Mouse (Mus musculus): ENCODE results near the gene Sim1.

Sim1 gene

DNA sequence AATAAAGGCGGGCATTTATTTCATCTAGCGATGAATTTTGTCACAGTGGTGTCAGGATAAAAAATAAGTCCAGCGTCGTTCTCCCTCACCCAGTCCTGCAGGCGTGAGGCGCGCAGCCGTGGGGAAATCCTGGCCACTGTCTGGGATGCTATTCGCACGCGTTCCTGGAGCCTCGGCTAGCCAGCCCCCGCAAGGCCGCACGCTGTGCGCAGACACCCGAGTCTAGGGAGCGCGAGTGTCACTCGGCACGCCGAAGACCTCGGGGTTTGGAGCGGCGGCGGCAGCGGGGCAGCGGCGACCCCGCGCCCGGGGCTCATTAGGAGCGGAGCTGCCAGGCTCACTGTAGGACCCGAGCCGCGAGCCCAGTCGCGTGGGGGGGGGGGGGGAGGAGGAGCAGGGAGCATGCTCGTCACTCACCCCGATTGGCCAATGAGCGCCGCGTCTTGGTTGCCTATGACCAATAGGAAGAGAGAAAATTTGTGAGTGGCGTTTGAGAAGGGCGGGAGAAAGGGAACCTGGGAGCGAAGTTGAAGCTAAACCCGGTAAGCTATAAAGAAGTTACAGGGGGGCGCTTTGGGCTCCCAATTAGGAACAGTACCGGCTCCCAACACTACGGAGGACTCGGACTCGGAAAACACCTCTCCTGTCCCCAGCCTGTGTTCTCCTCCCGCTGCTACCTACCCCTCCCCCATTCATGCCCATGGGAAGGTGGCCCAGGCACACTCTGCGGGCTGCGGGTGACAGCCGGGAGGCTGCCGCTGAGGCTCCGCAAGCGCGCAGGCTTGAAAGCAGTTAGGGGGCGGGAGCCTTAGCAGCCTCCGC lies at the start of gene Sim1:
TSS of gene Sim1 (plus strand) at position 585 of the 822 bp plus-strand sequence.
- in situ Hi-C loops (cut with MboI) = no loop called here

DNA sequence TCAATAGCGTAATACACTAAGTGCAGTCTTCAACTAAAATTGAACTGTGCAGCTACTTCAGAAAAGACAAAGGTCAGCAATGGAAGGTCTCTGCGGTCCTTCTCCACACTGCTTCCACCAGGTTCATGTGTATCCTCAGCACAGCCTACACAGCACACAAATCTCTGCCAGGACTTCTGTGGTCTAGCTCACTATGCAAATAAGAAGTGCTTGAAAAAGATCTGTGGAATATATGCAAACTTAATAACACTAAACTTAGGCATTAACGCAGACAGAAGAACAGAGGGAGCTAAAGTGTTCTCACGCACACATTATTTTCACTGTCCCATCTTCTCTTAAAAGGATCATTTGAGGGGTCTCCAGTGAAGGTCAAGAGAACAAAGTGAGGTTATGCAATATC lies 26.4 kb upstream of the Sim1 start:
- in situ Hi-C loops (cut with MboI) = no loop called here

DNA sequence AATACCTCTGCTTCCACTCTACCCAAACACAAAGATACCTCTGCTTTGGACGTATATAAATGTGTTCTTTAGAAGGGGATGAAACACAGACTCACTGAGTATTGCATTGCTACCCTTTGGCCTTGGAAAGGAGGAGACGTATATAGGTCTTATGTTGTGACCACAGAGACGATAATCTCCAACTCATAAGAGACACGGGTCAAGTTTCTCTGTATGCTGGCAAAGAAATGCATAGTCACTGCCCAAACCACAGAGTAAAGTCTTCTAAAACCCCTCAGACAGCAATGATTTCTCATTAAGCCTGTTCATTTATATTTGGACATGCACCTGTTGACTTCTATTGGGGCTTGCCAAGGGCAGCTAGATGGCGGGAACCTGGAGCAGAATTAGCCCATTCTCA lies 17.6 kb upstream of the Sim1 start:
- in situ Hi-C loops (cut with MboI) = no loop called here

DNA sequence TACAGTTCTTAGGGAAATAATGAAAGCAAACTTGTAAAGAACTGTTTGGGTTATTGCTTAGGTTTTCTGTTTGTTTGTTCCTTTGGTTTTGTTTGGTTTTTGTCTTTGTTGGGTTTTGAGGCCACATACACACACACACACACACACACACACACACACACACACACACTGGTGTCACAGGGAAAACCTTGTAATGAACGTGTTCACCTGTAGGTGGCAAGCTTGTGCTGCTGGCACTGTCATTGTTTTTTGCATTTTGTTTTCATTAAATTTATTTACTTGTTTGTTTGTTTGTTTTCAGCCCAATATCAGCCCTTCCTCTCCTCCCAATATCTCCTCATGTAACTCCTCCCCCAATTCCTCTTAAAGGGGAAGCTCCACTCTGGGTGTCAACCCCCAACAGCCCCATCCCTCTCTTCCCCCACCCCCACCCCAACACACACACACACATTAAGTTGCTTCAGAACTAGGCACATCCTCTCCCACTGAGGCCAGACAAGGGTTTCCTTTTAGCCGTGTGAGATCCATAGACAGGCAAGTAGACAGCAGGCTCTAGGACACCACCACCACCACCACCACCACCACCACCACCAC lies 13.0 kb upstream of the Sim1 start:
- in situ Hi-C loops (cut with MboI) = no loop called here

DNA sequence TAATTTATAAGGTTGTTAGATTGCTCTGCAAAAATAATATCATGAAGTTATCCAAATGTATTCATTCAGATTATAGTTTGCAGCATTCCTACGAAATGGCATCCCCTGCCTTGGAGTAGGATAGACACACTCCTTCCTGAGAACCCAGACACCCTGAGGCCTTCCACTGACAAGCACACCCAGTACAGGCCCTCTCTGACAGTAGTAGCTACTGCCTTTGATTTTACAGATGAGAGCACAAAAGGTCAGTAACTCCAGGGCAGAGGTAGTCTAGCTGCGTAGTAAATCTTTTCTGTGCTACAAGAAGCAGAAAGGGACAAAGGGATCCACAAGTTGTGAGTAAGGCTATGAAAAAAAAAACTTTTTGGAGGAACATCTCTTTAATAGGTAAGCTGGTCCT lies 12.2 kb upstream of the Sim1 start:
- in situ Hi-C loops (cut with MboI) = no loop called here

DNA sequence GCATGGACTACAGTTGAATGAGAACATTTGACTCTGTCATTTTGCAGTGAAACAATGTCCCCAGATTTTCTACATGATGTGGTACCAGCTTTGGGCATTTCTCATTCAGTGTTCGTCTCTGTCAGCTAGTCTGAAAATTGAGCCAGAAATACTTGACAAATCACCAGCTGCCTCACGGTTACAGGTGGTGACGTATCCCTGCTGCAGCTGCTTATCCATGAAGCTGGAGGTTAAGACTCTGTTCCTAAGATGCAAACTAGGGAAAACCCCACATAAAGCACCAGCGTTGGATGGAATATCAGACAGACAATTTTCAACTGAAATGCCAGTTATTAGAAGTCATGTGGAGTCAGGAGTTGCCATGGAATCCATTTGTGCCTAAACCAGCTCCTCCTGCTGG lies 8.2 kb upstream of the Sim1 start:
- in situ Hi-C loops (cut with MboI) = no loop called here

DNA sequence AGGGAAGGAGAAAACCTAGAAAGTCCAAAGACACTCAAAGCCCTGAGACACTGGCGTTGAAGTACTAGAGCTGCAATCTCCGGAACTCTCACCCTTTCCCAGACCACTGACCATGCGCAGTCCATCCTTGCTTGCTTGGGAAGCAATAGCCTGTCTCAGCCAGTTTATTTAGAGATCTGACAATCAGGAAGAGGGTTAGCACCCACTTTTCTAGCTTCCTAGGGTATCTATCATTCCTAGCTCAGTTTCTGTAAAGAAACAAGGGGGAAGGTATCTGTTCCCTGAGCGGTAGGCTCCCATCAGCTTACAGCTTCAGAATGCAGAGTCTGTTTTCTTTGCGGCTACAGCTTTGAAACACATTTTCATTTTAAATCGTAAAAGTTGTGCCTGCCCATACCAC lies 3.9 kb upstream of the Sim1 start:
- in situ Hi-C loops (cut with MboI) = no loop called here

DNA sequence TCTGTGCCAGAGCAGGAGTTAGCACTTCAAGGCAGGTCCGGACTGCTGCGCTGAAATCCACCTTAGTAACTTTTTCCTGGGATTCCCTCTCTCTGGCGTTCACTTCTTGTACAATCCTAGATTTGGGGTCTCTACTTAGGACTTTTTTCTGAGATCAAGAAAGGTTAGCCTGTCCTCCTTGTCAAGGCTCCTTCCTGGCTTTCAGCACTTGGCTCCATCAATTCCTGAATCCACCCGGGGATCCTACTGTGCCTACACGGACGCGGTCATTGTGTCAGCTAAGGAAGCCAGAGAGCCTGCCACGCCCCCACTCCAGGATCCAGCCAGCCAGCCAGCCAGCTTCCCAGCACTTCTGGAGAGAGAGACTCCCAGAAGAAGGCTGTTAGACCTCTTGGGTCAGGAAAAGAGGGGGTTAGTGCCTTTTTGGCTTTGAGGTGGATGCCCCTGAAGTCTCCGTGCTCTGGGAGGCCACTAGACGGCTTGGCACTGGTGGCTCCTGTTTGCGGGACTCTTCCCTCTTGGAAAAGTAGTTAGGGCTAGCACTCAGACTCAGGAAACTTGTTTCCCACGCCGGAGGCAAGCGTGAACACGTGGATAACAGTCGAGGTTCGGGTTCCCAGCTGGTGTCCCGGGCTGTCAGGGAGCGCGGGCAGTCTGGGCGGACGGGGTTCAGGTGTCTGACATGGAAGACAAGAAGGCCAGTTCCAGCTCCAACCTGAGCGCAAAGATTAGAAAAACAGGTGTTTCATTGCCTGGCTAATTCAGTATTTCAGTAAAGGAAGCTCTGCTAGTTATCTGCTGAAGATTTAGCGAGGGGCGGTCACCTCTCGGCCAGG lies 2.5 kb upstream of the Sim1 start:
- in situ Hi-C loops (cut with MboI) = no loop called here

DNA sequence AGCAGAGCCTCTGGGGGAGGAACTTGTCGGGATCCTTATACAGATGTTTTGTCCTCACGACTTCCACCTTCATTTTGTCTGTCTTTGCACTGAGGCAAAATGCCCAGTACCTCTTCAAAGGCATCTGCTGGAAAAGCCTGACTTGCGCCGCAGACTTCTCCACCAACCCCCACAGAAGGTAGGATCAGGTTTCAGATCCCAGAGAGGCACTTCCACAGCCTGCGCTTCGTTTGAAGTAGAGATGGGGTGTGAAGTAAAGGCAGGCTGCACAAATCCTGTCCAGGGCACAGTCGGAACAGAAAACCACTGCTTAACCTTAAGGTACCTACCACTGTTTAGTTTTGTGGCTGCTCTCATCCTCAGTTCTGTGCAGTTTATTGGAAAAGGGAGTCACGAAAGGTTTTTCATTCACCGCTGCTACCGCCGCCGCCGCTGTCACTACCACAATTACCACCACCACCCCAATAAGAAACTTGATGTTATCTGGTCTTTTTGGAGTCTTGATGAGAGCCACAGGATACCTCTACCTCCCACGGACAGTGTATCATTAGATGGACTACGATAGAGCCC lies 1.7 kb upstream of the Sim1 start:
- in situ Hi-C loops (cut with MboI) = no loop called here

DNA sequence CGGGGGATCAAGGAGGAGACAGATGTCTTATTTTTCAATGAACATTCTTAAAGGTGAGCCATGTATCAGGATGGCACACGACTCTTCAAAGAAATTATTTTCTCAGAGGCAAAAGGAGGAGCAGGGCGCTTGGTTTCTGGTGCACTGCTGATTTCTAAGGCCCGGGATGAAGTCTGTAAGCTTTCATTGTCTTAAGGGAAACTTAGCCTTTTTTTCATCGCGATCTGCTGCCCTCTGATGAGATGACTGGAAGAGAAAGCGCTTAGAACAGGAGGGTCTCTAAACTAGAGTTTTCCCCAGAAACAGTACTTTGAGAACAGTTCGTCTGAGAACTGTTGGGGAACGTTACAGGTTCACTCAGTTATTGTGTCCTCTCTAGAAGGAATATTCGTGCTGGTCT lies 1.0 kb upstream of the Sim1 start:
- in situ Hi-C loops (cut with MboI) = no loop called here

DNA sequence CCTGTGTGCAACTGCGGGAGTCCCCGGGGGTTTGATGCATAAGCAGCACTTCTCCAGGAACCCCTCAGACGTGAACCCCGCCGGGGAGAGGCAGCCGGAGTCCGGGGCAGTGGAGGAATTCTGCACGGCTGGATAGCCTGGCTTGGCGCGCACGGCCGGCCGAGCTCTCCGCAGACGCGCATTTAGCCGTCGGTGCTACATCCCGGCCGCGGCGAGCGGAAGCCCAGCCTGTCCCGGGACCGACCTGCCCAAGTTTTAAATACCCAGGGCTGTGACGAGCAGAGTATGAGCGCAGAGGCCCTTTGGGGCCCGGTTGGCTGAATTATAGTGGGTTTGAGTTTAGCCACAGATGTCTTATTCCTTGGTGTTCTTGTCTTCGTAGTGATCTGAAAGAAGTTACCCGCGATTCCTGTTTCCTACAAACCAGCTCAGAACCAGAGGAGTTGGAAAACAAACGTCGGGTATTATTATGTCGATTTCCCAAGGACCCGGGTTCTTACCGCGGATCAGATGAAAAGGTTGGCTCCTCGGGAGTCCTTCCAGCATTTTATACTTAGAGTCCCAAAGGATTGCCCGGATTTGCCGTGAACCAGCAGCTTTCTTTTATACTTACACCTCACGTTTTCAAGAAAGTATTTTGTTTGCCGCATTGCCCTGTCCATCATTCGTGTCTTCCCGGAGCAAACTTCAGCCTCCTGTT lies 687 bp downstream of the Sim1 start:
- in situ Hi-C loops (cut with MboI) = no loop called here

DNA sequence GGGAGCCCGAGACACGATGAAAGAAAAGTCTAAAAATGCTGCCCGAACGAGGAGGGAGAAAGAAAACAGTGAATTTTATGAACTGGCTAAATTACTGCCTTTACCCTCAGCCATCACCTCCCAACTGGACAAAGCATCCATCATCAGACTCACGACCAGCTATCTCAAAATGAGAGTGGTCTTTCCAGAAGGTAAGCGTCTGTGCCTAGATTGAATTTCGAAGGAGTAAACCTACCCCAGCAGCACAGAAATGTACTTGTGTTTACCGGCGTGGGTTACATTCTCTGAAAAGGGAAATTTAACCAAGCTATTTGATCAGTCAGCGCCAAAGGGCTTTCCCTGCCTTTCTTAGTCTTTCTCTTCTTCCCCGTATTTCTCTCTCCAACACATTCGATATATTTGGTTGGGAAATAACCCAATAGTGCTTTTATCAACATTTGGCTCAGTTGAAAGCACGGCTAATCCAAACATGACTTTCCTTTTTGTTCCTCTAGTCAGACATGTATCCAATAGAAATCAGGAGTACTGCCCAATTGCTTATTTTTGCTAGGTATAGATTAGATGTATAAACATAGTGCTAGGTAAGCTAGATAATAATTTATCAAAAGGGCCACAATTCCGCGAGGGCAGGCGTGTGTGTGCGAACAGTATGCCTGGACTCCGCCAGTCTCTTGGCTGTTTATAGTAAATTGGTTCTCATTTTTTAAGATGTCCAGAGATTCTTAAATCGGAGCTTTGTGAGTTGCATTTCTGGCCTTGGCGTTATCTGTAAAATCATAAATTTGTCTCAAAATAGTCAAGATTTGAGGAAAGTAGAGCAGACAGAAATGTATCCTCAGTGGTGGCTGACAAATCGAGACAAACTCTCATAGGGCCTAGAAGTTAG lies 1.6 kb downstream of the Sim1 start:
- in situ Hi-C loops (cut with MboI) = no loop called here

DNA sequence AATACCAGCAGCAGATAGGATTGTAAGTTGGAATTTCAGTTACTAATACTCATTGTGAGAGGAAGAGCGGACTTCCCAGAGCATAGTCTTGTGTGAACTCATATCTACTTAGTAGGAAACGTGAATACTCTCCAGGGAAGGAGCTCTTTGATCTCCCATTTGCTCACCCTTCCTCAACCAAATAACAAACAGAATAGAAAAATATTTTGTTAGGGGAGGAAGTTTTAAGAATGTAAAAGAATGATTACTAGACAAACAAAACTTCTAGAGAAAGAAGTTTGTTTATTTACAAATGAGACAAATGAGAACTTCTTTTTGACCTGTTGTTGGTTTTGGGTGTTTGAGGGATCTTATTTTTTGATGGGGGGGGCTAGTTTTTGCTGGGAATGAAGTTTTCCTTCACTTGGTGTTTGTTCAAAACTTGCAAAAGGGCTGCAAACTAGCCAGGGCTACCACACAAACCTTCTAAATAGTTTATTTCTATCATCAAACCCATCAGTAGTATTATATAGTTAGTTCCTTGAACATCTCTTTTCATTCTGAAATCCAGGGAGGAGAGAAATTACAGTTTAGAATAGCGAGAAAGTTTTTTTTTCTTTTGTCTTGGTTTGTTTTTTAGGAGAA lies 2.3 kb downstream of the Sim1 start:
- in situ Hi-C loops (cut with MboI) = no loop called here

DNA sequence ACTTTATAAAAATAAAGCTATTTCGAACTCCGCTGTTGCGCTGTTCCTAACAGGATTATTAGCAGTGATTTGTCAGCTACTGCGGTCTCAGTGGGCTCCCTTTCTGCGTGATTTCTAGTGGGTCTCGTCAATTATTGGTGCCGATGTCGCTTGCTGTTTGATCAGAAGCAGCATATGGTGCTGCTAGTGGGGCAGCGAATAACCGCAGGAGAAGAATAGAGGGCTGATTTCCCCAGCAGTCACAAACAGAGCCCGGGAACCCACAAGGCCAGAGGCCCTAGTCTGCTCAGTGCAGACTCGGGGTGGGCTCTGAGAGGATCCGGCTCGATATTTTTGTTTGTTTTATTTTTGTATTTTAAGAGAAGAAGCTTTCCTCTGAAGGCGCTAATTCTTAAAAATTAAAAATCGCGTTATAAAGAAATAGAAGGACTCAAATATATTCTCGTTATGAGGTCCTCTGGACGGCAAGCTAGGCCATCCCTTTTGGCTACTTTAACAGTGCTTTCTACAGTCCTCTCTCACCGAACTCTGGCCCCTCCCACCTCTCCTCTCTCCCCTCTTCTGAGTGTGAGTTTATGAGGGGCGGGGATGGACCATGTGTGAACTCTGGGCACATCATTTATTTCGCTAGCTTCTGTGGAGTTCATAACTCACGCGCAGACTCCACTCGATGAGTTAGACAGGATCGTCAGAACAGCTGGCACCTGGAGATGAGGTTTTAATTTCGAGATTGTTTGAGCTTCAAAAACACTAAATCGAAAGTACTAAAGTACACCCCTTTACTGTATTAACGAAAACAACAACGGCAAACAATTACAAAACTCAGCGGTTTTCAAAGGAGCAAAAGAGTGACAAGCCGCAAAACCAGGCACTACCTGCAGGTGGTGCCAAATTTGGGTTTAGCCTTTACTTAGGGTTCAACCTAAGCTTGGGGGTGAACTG lies 3.2 kb downstream of the Sim1 start:
- in situ Hi-C loops (cut with MboI) = no loop called here

DNA sequence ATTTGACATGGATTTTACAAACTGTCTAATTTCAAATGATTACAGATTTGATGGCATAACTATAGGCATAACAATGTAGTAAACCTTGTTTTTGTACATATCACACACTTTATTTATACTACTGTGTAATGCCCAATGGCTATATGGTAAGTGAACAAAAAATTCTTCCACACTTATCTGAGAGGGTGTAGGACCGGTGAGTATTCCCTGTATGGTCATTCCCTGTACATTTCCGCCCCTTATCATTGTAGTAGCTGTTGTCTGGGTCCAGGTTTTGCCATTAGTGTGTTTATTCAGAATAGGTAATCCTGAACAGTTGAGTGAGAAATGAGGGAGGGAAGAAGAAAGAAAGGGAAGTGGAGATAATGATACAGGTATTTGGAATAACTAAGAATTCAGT lies 4.1 kb downstream of the Sim1 start:
- in situ Hi-C loops (cut with MboI) = no loop called here

DNA sequence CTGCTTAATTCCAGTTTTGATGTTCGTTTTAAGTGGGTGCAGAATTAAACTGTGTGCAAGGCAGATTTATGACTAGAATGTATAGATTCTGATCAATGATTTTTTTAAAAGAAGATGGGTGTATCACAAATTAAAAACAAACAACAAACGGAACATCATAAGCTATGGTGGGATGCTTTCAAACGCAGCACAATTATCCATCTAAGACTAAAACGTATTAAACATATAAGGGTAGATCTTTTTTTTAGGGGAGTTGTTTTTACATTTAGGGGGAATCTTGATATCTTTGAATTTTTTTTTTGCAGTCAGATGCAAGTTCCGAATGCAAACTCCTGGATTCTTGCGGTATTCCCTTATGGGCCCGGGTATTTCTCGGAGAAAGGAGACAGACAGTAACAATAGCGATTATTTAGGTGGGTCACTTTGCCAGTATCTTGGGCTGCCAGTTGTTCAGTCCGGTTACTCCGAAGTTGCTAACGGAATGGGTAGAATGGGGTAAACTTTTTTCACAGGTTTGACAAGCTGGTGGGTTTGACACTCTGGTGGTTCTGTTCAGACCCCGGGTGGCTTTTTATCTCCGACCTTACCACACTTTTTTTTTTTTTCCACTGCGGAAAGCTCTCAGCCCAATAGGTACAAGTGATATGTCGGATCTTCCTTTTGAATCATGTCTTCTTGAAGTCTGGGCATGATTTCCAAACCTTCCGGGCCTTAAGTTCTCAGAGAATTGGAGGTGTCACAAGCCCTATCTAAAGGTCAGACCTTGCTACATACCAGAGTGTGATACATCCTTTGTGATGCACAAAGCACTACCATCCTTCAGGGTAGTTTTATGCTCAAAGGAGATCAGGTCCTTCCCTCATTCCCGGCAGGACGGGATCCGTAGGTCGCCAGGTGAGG lies 5.5 kb downstream of the Sim1 start:
- in situ Hi-C loops (cut with MboI) = no loop called here

DNA sequence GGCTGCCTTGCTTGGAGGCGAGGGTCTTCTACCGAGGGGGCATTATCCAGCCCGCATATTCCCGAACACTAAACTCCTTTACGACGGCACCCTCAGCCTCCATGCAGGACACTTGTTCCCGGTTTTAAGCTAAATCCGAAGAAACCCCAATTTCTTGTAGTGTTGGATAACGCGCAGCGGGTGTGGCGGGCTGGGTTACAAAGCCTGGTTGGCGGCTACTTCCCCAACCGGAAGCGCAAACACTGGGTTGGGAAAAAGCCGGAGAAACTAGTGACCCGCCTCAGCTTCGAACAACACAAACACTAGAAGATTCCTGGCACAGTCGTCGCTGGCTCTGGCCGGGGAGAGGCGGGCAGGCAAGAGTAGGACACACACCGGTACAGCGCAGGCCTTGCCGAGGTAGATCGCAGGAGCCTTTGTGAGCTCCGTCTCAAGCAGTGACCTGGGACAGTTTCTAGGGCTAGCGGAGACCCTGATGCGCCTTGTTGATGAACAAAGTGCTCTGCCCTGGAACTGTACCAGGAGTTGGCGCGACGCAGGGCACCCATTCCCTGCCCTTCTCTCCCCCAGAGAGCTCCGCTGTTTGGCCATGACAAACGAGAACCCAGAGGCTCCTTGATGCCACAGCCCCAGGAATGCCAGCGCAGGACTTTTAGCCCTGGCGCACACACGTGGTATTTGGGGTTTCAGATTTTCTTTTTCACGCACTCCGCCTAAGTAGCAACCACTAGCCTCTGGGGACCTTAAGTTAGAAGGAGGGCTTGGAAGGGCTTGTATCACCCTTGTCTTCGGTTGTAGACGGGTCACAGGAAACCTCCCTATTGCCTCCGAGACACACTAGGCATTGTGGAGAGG lies 6.4 kb downstream of the Sim1 start:
- in situ Hi-C loops (cut with MboI) = no loop called here
